Mouse (Mus musculus) urinary bladder, postnatal 25 days (tissue): ENCODE measurements around the gene Tprn.

Experiments
- DNase-seq: peaks from one replicate; pipeline ENCODE4 v3.0.0; 2022; ENCODE audit warnings: low spot score

Tprn gene

DNA sequence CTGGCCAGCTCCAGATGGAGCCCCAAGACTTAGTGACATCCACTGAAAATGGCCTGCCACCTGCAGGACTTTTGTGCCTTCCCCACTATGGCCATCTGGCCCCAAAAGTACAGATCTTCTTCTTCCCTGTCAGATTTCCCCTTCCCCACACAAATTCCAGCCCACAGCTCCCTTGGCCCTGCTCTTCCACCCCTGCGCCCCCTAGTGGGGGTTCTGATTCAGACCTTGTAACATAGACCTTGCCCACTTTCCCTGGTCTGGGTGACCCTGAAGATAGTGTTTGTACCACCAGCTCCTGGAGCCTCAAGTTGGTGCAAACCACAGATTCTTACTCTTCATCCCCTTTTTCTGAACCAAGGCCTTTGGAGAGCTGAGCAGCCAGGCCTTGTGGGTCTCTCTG lies 30.4 kb downstream of the Tprn start:
- DNase-seq, result peak; percentile 89

DNA sequence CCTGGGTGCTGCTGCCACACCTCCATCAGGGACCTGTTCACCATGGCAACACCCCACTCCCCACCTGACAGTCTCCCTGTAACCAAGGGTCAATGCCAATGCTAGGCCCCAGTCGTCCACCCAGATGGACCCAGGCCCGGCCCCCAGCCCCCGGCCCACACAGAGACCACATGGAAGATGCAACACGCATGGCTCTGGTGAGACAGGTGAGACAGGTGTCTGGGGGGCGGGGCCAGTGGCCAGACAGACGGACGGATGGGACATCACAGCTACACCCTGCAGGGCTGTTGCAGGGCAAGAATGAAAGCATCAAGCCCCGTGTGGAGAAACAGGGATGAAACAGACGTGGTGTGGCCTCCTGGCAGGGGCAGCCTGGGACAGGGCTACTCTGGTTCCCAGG lies 31.3 kb downstream of the Tprn start:
- DNase-seq, result no peak

DNA sequence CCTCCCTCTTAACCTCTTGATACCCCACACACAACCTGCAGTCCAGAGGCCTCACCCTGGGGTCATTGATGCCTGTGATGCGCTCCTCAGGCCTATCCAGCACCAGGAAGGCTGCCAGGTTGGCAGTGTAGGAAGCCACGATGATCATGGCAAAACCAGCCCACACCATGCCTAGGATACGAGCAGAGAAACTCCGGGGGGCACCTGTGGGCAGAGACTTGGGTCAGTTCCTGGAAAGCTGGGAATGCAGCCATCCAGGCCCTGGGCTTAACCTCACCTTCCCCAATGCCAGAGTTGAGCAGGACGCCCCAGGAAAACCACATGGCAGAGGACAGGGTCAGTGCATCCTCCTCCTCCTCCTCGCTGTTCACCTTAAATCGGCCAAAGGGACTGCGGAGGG lies 34.7 kb downstream of the Tprn start:
- DNase-seq, result no peak

DNA sequence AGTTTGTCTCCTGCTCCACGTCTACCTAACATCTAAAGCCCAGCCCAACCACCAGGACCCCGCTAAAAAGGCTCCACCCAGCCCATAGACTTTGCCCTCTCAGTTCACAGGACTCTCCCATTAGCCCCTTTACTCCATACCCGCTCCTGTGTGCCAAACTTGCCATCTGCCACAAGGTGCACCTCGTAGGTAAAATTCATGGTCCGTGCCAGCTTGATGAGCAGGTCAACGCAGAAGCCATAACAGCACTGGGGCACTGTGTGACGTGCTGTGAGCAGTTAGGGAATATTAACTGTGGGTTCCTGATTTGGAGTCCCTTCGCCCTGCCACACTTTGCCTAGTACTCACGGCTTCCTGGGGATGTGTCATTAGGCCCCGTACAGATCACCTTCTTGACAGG lies 35.6 kb downstream of the Tprn start:
- no peak for DNase-seq

DNA sequence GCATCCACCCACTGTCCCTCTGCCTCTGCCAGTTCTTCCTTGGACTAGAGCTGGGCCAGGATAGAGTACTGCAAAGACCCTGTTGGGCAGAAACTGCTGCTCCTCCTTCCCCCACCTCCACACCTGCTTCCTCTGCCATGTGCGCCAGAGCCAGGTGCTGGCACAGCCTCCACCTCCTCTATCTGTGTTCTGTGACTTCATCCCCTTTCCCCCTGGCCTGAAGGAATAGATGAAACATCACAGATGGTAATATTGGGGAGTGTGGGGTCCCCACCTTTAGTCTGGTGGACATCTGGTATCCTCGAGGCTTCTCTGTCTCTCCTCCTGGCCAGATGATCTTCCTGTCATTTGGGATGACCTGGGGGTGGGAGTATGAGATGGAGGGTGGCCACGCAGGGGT lies 41.0 kb downstream of the Tprn start:
- DNase-seq, result no peak

DNA sequence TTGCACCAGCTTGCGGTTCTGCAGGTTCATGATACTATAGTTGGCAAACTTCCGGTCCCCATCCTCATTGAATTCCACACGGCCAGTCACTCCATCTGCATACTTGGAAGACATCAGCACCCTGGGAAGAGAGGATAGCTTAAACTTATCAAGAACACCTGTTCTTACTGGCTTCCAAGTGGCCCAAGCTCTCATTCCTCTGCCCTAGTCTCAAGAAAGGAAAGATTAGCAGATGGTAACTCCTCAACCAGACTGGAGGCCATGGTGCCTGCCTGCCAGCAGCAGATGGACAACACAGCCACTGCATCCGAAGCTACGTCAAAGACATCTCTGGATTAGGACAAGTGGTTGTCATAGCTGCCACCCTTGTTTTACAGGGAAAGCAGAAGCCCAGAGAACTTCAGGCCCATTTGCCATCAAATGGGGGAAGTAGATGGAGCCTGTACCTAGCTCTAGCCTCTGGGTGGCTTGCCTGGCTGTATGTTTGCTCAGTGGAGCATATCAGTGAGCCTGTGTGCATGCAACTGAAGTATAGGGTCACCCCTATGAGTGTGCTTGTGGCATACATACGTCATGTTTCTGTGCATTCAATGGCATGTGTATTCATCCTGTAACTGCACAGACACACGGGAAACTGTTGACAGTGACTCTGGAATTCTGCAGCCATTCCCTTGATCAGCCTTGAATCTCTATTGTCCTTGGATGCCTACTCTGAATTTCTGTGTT lies 41.7 kb downstream of the Tprn start:
- no peak for DNase-seq

DNA sequence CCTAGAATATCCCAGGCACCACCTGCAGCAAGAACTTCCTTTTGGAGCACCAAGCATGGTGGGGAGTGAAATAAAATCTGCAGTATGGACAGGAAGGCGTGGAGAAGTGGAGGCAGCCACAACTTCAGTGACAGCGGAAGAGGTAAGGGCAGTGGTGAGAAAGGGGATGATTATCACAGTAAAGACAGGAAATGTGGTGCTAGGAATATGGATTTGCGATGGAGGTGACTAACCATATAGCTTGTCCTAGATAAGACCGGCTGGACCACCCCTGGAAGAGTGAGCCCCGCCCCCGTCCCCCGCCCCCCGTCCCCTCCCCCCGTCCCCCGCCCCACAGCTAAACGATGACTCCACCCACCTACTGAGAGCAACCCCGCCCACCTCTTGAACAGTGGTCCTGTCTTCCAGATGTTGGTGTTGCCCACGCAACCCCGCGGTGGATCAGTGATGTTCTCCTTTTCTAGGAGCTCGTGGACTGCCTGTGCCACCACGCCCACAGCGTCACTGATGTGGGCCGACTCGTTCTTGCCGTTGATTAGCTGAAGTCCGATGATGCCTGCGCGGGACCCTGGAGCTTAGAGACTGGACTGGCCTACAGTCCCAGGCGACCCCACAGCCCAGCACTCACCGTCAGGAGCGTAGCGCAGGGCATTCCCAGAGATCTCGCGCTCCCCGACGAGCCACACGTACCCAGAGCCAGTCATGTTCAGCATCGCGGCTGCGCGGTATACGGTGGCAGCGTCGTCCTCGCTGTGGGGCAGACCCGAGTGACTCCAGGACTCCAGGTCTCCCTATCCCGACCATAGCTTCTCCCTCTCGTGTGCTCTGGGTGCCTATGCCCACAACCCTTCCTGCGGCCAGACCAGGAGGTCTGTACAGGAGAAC lies 42.5 kb downstream of the Tprn start:
- no peak for DNase-seq

DNA sequence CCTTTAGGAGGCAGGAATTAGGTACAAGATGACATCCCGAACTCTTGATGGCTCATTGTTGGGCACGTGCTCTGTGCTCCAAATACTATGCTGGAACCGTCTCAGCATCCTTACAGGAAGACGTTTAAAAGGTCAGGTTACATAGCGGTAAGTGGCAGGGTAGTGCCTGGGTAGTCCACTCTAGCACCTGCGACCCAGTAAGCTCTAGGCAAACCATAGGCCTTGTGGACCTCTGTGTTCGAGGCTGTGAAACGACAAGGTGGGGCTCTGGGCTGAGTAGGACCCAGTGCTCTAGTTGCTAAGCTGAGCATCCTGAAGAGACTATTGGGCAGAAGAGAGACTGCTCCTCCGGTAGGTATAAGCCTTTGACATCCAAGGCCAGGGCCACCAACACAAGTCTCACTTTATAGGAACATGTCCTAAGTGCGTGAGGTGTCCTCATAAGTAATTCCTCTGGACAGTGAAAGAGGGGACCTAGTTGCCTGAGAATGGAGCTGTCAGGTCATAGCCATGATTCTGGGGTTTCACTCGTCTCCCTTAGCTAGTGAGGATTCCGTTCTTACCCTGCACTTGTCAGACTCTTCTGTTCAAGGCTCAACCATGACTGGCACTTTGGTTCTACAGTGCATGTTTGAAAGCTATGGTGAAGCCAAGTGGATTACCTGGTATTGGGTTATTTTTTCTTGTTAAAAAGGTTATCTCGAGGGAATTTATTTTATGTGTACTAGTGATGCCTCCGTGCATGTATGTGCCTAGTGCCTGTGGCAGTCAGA lies 43.4 kb downstream of the Tprn start:
- DNase-seq, result no peak

DNA sequence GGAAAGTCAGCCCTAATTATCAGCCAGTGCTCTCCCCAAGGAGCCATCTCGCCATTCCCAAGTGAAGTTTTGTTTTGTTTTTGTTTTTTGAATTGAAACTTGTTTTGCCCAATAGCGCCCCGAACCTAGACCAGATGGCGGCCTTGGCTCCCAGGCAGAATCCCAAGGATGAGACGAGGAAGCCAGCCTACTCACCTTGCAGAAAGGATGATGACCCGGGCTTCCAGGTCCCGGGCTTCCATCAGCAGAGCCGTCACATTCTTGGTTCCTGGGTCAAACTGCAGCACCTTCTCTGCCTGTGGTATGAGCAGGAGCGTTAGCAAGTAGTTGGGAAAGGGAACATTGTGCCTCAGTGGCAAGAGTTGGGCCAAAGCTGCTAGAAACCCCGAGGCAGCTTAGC lies 47.8 kb downstream of the Tprn start:
- no peak for DNase-seq

DNA sequence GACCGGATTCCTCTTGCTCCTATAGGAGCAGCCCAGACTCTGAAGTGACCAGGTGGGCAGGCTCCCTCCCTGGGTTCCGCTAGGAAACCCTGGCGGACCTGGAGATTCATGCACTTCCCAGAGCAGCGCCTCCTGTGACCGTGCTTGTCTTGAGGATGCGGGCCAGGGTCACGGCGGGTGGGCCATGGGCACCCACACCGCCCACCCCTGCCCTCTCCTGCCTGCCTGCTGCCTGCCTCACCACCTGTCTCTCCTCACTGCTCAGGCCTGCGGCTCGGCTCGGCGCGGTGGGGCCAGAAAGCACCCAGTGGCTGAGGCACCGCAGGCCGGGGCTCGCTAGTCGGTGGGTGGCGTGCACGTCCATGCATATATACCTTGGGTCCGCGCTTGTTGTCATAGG lies 48.6 kb downstream of the Tprn start:
- no peak for DNase-seq

DNA sequence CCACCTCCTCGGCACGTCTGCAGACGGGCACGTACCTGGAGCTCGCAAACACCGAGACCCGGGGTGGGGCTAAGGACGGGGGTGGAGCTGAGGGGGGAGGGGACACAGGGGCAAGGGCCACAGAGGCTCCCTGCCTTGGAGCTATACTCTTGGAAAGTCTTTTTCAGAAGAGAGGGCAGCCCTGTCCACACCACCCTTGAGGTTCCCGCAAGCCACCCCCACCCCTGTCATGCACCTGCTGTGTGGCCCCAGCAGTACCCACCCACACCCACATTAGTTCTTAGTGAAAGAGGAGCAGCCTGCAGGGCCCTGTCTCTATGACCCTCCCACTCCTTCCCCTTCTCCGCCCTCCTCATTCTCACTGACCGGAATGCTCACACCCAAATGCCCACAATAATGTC lies 49.1 kb downstream of the Tprn start:
- DNase-seq, result no peak

DNA sequence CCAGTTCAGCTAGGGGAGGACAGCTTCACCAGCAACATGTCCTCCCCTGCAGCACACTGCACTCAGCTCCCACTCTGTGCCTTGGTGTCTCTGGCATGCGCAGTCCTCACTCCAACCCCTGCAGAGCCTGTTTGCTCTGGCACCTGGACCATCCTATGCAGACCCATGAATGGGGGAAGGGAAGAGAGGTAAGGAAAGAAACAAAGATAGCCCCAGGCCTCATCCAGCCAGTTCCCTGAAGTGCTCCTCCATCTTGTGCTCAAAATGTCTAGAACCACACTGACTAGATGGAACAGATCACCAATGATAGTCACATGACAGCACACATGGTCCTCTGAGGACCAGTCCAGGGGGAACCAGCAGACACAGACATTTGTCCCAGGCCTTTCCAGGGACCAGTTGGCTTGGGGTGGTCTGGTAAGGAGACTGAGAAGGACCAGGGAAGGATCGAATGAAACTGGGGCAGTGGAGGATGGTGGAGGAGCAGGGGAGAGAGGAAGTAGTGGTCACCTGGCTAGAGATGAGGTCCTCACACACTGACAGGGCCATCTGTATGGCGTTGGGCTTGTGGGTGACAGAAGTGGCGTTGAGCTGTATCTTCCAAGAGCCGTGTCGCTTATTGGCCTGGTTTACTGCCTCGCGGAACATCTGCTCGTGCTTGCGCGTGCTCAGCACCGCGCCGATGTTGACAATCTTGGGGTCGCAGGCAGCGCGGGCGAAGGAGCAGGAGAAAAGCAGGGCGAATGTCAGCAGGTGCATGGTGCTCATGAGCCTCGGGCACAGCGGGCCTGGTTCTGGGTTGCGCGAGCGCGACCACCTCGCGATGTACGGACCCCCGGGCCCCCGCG lies 55.9 kb downstream of the Tprn start:
- no peak for DNase-seq

DNA sequence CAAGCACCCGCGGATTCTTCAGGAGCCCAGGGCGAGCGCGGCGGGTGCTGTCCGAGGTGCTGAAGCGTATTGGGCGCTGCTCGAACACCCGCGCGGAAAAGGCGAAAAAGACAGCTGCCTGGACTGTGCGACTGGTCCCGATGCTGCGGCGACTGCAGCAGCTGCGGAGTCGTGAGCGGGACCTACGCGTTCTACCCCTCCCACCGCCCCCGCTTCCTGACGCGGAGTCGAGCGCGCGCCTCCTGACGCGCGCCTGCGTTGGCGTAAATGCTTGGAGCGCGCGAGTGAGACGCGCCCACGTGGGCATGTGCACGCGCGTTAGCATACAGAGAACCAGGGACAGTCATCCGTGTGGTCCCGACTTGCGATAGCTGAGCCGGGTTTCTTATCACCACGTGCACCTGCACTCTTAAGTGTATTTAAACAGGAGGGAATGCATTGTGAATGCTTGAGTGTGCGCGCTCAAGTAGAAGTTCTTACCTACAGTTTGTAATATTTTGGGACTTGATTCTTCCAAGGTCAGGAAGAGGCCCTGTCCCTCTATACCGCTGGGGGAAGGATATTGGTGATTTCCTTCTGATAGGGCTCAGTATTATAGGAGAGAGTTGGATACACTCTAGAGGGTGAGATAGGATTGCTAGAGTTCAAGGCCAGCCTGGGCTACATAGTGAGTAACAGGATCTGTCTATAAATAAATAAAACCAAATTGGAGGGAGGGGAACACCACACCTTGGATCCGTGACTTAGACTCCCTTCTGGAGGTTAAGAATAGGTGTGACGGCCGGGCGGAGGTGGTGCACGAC lies 56.8 kb downstream of the Tprn start, which contains the start of gene Grin1:
Gene Grin1 (minus strand): TSS at position 217 of the 803 bp plus-strand sequence.
- peak; percentile 61 for DNase-seq
